Mouse (Mus musculus) lung, postnatal 25 days (tissue): ENCODE measurements around the gene Eif2a.

Experiments used
- DNase-seq: peaks from one replicate; pipeline ENCODE4 v3.0.0; 2022; ENCODE audit warnings: low spot score

The Eif2a gene

GRCm38 (mm10) chr3:58525652-58526407 lies at the start of gene Eif2a, which contains the start of gene Serp1:
Eif2a (plus strand) TSS chr3:58525821.
Serp1 (minus strand) TSS chr3:58525892.
- peak; percentile 99 for DNase-seq

GRCm38 (mm10) chr3:58478755-58479455 lies 46.7 kb upstream of the Eif2a start:
- no peak for DNase-seq

DNA sequence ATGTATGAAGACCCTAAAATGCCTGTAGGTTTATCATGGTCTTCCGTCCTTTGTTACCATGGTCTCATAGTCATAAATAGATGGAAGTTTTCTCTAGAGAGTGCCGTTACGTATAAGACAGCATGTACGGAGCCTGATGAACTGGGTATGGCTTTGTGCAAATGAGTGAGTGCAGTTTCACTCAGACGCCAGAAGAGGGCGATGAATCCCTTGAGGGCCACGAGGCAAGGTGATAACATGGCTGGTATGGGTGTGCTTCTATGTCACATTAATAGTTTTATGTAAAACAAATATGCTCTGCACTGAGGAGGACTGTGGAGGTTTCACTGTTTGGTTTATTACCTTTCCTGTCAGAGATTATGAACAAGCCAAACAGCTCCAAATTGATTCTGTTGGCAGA lies 39.7 kb upstream of the Eif2a start:
- DNase-seq: no peak

GRCm38 (mm10) chr3:58487121-58487520 lies 38.5 kb upstream of the Eif2a start:
- no peak for DNase-seq

- DNase-seq: no peak
Observed at GRCm38 (mm10) chr3:58487999-58488775, 37.4 kb upstream of the Eif2a start.

- DNase-seq: peak; percentile 23
Observed at GRCm38 (mm10) chr3:58490787-58491186, 34.8 kb upstream of the Eif2a start.

DNA sequence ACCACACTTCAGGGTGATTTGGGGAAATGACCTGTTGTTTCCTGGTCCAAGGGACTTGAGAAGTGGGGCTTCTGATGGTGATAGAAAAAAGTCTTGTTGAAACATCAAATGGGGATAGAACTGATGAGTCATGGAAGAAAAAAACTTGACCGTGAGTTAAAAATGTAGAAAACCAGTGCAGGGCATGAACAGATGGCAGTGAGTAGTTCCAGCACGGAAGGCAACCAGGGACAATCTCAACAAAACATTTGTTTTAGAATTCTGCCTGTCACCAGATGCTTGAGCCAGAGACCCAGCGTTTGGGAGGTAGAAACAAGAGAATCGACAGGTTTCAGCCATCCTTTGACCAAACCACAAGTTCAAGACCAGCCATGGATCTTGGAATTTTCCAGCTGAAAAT lies 32.0 kb upstream of the Eif2a start:
- DNase-seq: no peak

- no peak for DNase-seq
Observed at GRCm38 (mm10) chr3:58501961-58502360, 23.7 kb upstream of the Eif2a start.

- DNase-seq: no peak
Observed at GRCm38 (mm10) chr3:58503720-58504333, 21.8 kb upstream of the Eif2a start.

GRCm38 (mm10) chr3:58504676-58505075 lies 20.9 kb upstream of the Eif2a start:
- DNase-seq: no peak

GRCm38 (mm10) chr3:58508020-58508750 lies 17.4 kb upstream of the Eif2a start:
- DNase-seq: peak; percentile 52

- DNase-seq: no peak
Observed at GRCm38 (mm10) chr3:58511581-58511980, 14.0 kb upstream of the Eif2a start.

DNA sequence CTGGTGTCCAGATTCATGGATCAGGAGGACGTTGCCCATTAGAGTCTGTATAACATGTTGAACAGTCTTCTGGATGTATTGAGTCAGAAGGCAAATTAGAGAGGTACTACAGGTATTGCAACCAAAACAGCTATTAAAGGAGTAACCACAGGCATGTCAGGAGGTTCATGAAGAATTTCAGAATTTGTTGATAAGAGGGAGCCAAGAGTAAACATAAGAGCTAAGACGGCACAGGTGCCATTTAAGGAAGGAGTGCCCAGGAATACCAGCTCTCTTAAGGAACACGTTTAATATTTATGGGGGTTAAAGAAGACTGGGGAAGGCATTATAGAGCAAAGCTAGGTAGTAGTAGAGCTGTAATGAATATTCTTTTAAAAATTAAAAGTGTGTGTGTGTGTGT lies 12.9 kb upstream of the Eif2a start:
- DNase-seq: no peak

- DNase-seq: no peak
Observed at GRCm38 (mm10) chr3:58513483-58513882, 12.1 kb upstream of the Eif2a start.

GRCm38 (mm10) chr3:58515947-58516601 lies 9.5 kb upstream of the Eif2a start:
- no peak for DNase-seq

DNA sequence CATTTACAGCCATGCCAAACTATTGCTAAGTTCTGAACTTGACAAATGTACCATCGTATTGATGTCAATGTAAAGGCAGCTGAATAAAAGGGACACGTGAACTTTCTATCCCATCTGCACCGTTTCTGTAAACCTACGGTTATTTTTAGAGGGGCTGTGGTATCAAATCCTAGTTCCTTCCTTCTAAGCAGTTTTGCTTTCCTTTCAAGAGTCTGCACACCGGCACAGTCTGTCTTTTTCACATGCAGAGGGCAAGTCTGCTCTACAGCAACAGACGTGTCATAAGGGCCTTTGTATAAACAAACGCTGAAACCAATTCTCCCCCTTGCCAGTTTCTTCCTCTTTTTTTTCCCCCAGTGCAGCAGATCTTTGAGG lies 9.0 kb upstream of the Eif2a start:
- peak; percentile 54 for DNase-seq

DNA sequence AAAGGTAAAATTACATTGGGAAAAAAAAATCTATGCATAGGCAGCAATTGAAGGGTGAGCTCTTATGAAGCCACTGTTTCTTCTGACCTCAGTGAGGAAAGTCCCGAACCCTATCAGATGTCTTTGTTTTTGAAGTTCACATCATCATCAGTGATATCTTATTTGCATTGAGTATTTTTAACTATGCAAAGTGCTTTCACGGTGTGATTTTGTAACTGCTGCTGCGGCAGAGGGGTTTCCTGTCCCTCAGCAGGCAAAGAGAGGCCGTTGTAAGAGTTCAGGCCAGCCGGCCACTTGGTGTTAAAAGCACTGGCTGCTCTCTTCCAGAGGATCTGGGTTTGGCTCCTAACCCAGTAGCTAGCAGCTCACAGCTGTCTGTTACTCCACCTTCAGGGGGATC lies 8.4 kb upstream of the Eif2a start:
- DNase-seq: peak; percentile 32

DNA sequence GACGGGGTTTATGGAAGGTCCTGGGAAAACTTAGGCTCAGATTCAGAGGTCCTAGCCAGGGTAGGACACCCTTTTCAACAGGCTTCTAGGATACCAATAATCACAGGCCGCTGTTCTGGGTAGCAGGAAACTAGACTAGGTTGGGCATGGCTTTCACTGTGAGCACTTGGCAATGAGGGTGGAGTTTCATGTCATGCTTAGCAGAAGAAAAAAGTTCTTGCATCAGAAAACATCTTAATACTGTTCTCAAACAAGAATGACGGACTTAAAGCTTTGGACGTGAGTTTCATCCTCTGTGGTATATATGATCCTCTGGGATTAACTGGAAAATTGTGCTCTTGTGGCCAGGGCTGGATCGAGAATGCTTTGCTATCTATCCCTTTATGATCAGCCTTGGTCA lies 7.8 kb upstream of the Eif2a start:
- DNase-seq: no peak

DNA sequence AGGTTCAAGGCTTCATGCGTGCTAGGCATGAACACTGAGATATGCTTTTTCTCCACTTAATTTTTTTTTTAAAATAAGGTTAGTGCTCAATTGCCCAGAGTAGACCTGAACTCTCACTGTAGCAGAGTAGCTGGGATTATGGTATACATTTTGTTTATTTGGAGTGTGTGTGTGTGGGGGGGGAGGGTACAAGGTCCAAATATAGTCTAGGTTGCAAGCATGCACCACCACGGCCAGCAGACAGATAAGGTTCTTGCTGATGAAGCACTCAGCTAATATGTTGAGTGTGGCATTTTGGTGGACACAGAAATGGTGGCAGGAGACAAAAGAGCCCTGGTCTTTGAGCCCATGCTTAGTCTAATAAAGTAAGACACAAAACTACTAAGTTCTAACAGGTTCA lies 6.7 kb upstream of the Eif2a start:
- no peak for DNase-seq

GRCm38 (mm10) chr3:58519536-58519935 lies 6.1 kb upstream of the Eif2a start:
- DNase-seq: no peak

GRCm38 (mm10) chr3:58520286-58520685 lies 5.3 kb upstream of the Eif2a start:
- no peak for DNase-seq
